Mouse (Mus musculus) T-helper 1 cell (primary cell): ENCODE measurements around the gene Clec4b1.
"Not testable (repeated sequence)": the region's sequence is repeated elsewhere in the genome, so short reads cannot be mapped to it uniquely, and the experiment has no call there.

ENCODE experiments used
- in situ Hi-C: fragments of 300-600 bp; cut with MboI, MseI; formaldehyde crosslinking; loops from one replicate; pipeline ENCODE4 v1.15.1; 2025; ENCODE audit warnings: high pct_unique_total_duplicates

Gene Clec4b1

GRCm38 (mm10) chr6:123049742-123050372 is at the start of gene Clec4b1:
Clec4b1 (plus strand) TSS chr6:123049962.
- in situ Hi-C loops, result no loop called here

DNA sequence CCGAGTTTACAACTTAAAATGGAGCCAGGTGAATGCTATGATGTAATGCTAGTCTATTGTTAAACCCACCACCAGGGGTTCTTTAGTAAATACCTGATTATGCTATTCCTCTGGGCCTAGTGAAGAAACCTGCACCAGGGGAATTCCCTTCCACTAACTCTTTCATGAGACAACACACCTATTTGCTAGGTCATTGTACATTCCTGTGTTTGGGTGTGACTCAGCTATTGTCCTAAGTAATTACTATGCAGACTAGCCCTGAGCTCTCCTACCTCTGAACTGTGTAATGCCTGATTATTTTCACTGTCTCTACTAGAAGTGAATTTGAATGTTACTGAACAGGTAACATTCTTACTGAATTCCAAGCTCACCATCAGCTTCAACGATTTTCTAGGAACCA is 45.1 kb upstream of the Clec4b1 start:
- in situ Hi-C loops, result not testable (repeated sequence)

DNA sequence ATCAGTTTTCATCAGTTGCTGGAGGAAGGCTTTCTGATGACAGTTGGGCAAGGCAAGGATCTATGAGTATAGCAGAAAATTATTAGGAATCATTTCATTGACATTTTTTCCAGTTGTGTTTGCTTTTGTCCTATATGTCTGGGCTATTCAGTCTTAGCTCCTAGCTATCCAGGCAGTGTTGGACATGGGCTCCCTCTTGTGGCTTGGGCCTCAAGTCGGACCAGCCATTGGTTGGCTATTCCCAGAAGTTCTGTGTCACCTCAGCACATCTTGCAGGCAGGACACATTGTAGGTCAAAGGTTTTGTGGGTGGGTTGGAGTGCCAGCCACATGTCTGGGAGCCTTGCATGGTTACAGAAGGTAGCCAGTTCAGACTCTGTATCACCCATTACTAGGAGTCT is 44.2 kb upstream of the Clec4b1 start:
- in situ Hi-C loops, result no loop called here

- in situ Hi-C loops, result no loop called here
Measured at GRCm38 (mm10) chr6:123095125-123095843, 45.5 kb downstream of the Clec4b1 start.

- in situ Hi-C loops, result not testable (repeated sequence)
Measured at GRCm38 (mm10) chr6:123106128-123106527, 56.4 kb downstream of the Clec4b1 start, which contains the start of gene Clec4a2. Clec4a2 (plus strand) TSS chr6:123106428.
